Mouse (Mus musculus): ENCODE results near the gene Pam. TPM values are rescaled to one million over a fixed set of nuclear protein-coding genes. Genes with fewer than 3 reads are reported as not detected.

Pam gene
- polyA plus RNA-seq, 1 experiment = 78.7 TPM

- Histone ChIP-seq H3K4me3 (ENCODE audit: insufficient read depth, low read length) (no peak overlapping the region), H3K4me1 (ENCODE audit: control insufficient read depth, insufficient read depth, low read length) (peaks cover 11% of the 10 kb centered on the region), H3K27ac (ENCODE audit: insufficient read depth, low read length) (no peak overlapping the region)
- TF ChIP-seq CTCF (IDR thresholded peaks at IDR 0.05; ENCODE audit: borderline replicate concordance, insufficient read depth, low read length) = no peak
- TF ChIP-seq POLR2A (IDR thresholded peaks at IDR 0.05; ENCODE audit: low read depth, low read length) = no peak
These were observed 47.1 kb downstream of the Pam start for GRCm38 (mm10) chr1:98048218-98048801.

GRCm38 (mm10) chr1:98047284-98048217, 47.9 kb downstream of the Pam start:
- Histone ChIP-seq H3K27ac (ENCODE audit: insufficient read depth, low read length) (no peak overlapping the region), H3K4me1 (ENCODE audit: control insufficient read depth, insufficient read depth, low read length) (peaks cover 11% of the 10 kb centered on the region), H3K4me3 (ENCODE audit: insufficient read depth, low read length) (no peak overlapping the region)
- TF ChIP-seq POLR2A (IDR thresholded peaks at IDR 0.05; ENCODE audit: low read depth, low read length) = no peak
- no peak for TF ChIP-seq CTCF (IDR thresholded peaks at IDR 0.05; ENCODE audit: borderline replicate concordance, insufficient read depth, low read length)

GRCm38 (mm10) chr1:98042425-98042824, 53.0 kb downstream of the Pam start:
- TF ChIP-seq POLR2A (IDR thresholded peaks at IDR 0.05; ENCODE audit: low read depth, low read length) (no peak), CTCF (IDR thresholded peaks at IDR 0.05; ENCODE audit: borderline replicate concordance, insufficient read depth, low read length) (no peak)
- H3K4me1 ChIP-seq (ENCODE audit: control insufficient read depth, insufficient read depth, low read length) = peaks cover 7% of the 10 kb centered on the region
- H3K27ac ChIP-seq (ENCODE audit: insufficient read depth, low read length) = no peak overlapping the region
- H3K4me3 ChIP-seq (ENCODE audit: insufficient read depth, low read length) = no peak overlapping the region

GRCm38 (mm10) chr1:98038252-98038651, 57.2 kb downstream of the Pam start:
- no peak overlapping the region for H3K4me3 ChIP-seq (ENCODE audit: insufficient read depth, low read length)
- no peak for TF ChIP-seq CTCF (IDR thresholded peaks at IDR 0.05; ENCODE audit: borderline replicate concordance, insufficient read depth, low read length)
- TF ChIP-seq POLR2A (IDR thresholded peaks at IDR 0.05; ENCODE audit: low read depth, low read length) = no peak
- H3K4me1 ChIP-seq (ENCODE audit: control insufficient read depth, insufficient read depth, low read length) = peaks cover 5% of the 10 kb centered on the region; the same call in 1 of the 2 replicates
- no peak overlapping the region for H3K27ac ChIP-seq (ENCODE audit: insufficient read depth, low read length)

- TF ChIP-seq POLR2A (IDR thresholded peaks at IDR 0.05; ENCODE audit: low read depth, low read length) (no peak), CTCF (IDR thresholded peaks at IDR 0.05; ENCODE audit: borderline replicate concordance, insufficient read depth, low read length) (no peak)
- H3K4me1 ChIP-seq (ENCODE audit: control insufficient read depth, insufficient read depth, low read length) = peaks cover 5% of the 10 kb centered on the region; the same call in 1 of the 2 replicates
- no peak overlapping the region for H3K4me3 ChIP-seq (ENCODE audit: insufficient read depth, low read length)
- H3K27ac ChIP-seq (ENCODE audit: insufficient read depth, low read length) = no peak overlapping the region
These were observed 59.7 kb downstream of the Pam start for GRCm38 (mm10) chr1:98035736-98036135.

GRCm38 (mm10) chr1:98031802-98032201, 63.6 kb downstream of the Pam start:
- Histone ChIP-seq H3K4me3 (ENCODE audit: insufficient read depth, low read length) (no peak overlapping the region), H3K27ac (ENCODE audit: insufficient read depth, low read length) (no peak overlapping the region), H3K4me1 (ENCODE audit: control insufficient read depth, insufficient read depth, low read length) (peaks cover 2% of the 10 kb centered on the region; the same call in 1 of the 2 replicates)
- TF ChIP-seq CTCF (IDR thresholded peaks at IDR 0.05; ENCODE audit: borderline replicate concordance, insufficient read depth, low read length) = no peak
- no peak for TF ChIP-seq POLR2A (IDR thresholded peaks at IDR 0.05; ENCODE audit: low read depth, low read length)

GRCm38 (mm10) chr1:98029025-98029424, 66.4 kb downstream of the Pam start:
- TF ChIP-seq POLR2A (IDR thresholded peaks at IDR 0.05; ENCODE audit: low read depth, low read length) = no peak
- TF ChIP-seq CTCF (IDR thresholded peaks at IDR 0.05; ENCODE audit: borderline replicate concordance, insufficient read depth, low read length) = no peak
- H3K4me1 ChIP-seq (ENCODE audit: control insufficient read depth, insufficient read depth, low read length) = no peaks in the 10 kb centered on the region
- no peak overlapping the region for H3K4me3 ChIP-seq (ENCODE audit: insufficient read depth, low read length)
- H3K27ac ChIP-seq (ENCODE audit: insufficient read depth, low read length) = no peak overlapping the region

GRCm38 (mm10) chr1:98028468-98028867, 67.0 kb downstream of the Pam start:
- Histone ChIP-seq H3K4me3 (ENCODE audit: insufficient read depth, low read length) (no peak overlapping the region), H3K4me1 (ENCODE audit: control insufficient read depth, insufficient read depth, low read length) (no peaks in the 10 kb centered on the region), H3K27ac (ENCODE audit: insufficient read depth, low read length) (no peak overlapping the region)
- TF ChIP-seq CTCF (IDR thresholded peaks at IDR 0.05; ENCODE audit: borderline replicate concordance, insufficient read depth, low read length) = no peak
- no peak for TF ChIP-seq POLR2A (IDR thresholded peaks at IDR 0.05; ENCODE audit: low read depth, low read length)

GRCm38 (mm10) chr1:98027959-98028358, 67.5 kb downstream of the Pam start:
- Histone ChIP-seq H3K4me1 (ENCODE audit: control insufficient read depth, insufficient read depth, low read length) (no peaks in the 10 kb centered on the region), H3K4me3 (ENCODE audit: insufficient read depth, low read length) (no peak overlapping the region), H3K27ac (ENCODE audit: insufficient read depth, low read length) (no peak overlapping the region)
- TF ChIP-seq POLR2A (IDR thresholded peaks at IDR 0.05; ENCODE audit: low read depth, low read length) (no peak), CTCF (IDR thresholded peaks at IDR 0.05; ENCODE audit: borderline replicate concordance, insufficient read depth, low read length) (no peak)

Measured in embryonic fibroblast, embryonic 13.5 days (primary cell).